Mouse (Mus musculus) heart, embryonic 14.5 days (tissue): Measurements from ENCODE around the gene Kctd15. TPM values are rescaled to one million over a fixed set of nuclear protein-coding genes. Genes with fewer than 3 reads are reported as not detected.

Experiments used
- ATAC-seq: fragments of 200-750 bp; cut with Nextera tagmentation; 2 replicates; pipeline ENCODE4 v1.8.0; 2017; ENCODE audit warnings: low read depth, moderate TSS enrichment; ENCODE audit not compliant: insufficient number of reproducible peaks, insufficient read depth, low FRiP score
- H3K27ac ChIP-seq, 2 experiments: fragments of 200-500 bp in 1 of 2; fragments of 300-500 bp in 1 of 2; sonication (generic) in 1 of 2; replicated peaks in 1 of 2; 2 replicates each; pipeline ENCODE4 v1.5.1; 2012 to 2014; ENCODE audit warnings: low read depth in 2 of 2, low read length in 2 of 2, control low read depth in 1 of 2, mild to moderate bottlenecking in 1 of 2, mixed read lengths in 1 of 2; ENCODE audit not compliant: control insufficient read depth in 1 of 2, insufficient read depth in 1 of 2
- H3K27me3 ChIP-seq: fragments of 300-500 bp; sonication (generic); 2 replicates; pipeline ENCODE4 v1.6.1; 2014; ENCODE audit warnings: mild to moderate bottlenecking, low read length, control low read depth; ENCODE audit not compliant: control insufficient read depth, insufficient read depth
- H3K36me3 ChIP-seq: fragments of 300-500 bp; sonication (generic); 2 replicates; pipeline ENCODE4 v1.6.1; 2014; ENCODE audit warnings: mild to moderate bottlenecking, control low read depth, low read length, mixed read lengths; ENCODE audit not compliant: control insufficient read depth, insufficient read depth
- H3K4me1 ChIP-seq, 2 experiments: fragments of 200-500 bp in 1 of 2; fragments of 300-500 bp in 1 of 2; sonication (generic) in 1 of 2; 2 replicates each; pipeline ENCODE4 v1.6.1; 2012 to 2014; ENCODE audit warnings: low read length in 2 of 2, control low read depth in 1 of 2, mixed read lengths in 1 of 2; ENCODE audit not compliant: control insufficient read depth in 2 of 2, insufficient read depth in 2 of 2
- H3K4me2 ChIP-seq: fragments of 300-500 bp; sonication (generic); 2 replicates; pipeline ENCODE4 v1.6.1; 2014; ENCODE audit warnings: mild to moderate bottlenecking, low read length
- H3K4me3 ChIP-seq, 2 experiments: fragments of 200-500 bp in 1 of 2; fragments of 300-500 bp in 1 of 2; sonication (generic) in 1 of 2; 2 replicates each; pipeline ENCODE4 v1.5.1; 2012 to 2014; ENCODE audit warnings: low read length in 2 of 2, mild to moderate bottlenecking in 2 of 2, control low read depth in 1 of 2, low read depth in 1 of 2, moderate library complexity in 1 of 2; ENCODE audit not compliant: control insufficient read depth in 1 of 2, insufficient read depth in 1 of 2
- H3K9ac ChIP-seq: fragments of 300-500 bp; sonication (generic); 2 replicates; pipeline ENCODE4 v1.6.1; 2014; ENCODE audit warnings: mild to moderate bottlenecking, low read length
- H3K9me3 ChIP-seq: fragments of 300-500 bp; sonication (generic); 2 replicates; pipeline ENCODE4 v1.6.1; 2016; ENCODE audit warnings: low read length, control low read depth; ENCODE audit not compliant: control insufficient read depth
- WGBS: fragments of 180-500 bp; shearing (Covaris S2); extraction: QIAGEN DNeasy Blood & Tissue Kit; methylation state at CpG from one replicate; pipeline ENCODE4 v1.1.7; 2014; 5-methylcytosine and 5-hydroxymethylcytosine counted together
- polyA plus RNA-seq: library from polyadenylated mRNA; unstranded; fragments of >200 nt; fragmentation: Nextera tagmentation; extraction: Ambion mirVana; gene quantifications from 2 replicates; pipeline ENCODE4 v1.2.1, GENCODE M21; 2014

Gene Kctd15
- polyA plus RNA-seq, 1 experiment from 2014 or later, result 1.7 TPM

- H3K9me3 ChIP-seq, result no peaks in the 10 kb centered on the region
- ATAC-seq, result no peak
- peaks cover 5% of the 10 kb centered on the region; the same call in 1 of the 2 replicates for H3K27me3 ChIP-seq
- H3K27ac ChIP-seq, result no peak overlapping the region
- 46% methylated on average over 9 of the region's 9 CpGs for WGBS
- H3K4me3 ChIP-seq, result no peak overlapping the region
- H3K36me3 ChIP-seq, result no peaks in the 10 kb centered on the region
- H3K9ac ChIP-seq, result no peak overlapping the region
- peaks cover 0 to 3% of the 10 kb centered on the region in 2 experiments; a peak in 1 of 4 replicates for H3K4me1 ChIP-seq
- H3K4me2 ChIP-seq, result no peak overlapping the region
These were observed 38.4 kb upstream of the Kctd15 start for GRCm38 (mm10) chr7:34694898-34695297.

DNA sequence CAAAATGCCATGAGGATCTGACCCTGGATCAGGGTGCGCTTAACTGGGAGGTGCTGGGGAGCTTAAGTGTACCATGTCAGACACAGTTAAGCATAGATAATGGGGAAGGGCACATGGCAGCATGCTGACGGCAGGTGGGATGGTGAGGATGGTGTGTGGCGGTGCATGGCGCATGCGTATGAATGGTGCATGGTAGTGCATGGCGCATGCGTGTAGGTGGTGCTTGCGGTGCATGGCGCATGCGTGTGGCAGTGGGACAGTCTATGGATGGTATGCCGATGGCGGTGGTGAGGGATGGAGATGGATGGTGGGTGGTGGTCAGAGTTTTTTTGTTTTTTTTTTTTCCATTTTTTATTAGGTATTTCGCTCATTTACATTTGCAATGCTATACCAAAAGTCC is 37.4 kb upstream of the Kctd15 start:
- 92% methylated on average over 13 of the region's 13 CpGs for WGBS
- ATAC-seq, result no peak
- Histone ChIP-seq H3K9ac (no peak overlapping the region), H3K27ac (no peak overlapping the region), H3K27me3 (0 out of 2 replicates have a peak, but pooled peaks cover 5% of the 10 kb centered on the region), H3K4me1 (peaks cover 3 to 9% of the 10 kb centered on the region in 2 experiments; a peak in 3 of 4 replicates), H3K36me3 (no peaks in the 10 kb centered on the region), H3K9me3 (no peaks in the 10 kb centered on the region), H3K4me2 (no peak overlapping the region), H3K4me3 (no peak overlapping the region)

GRCm38 (mm10) chr7:34693072-34693471 is 36.5 kb upstream of the Kctd15 start:
- 73% methylated on average over 4 of the region's 4 CpGs for WGBS
- ATAC-seq, result no peak
- Histone ChIP-seq H3K4me2 (no peak overlapping the region), H3K27me3 (0 out of 2 replicates have a peak, but pooled peaks cover 5% of the 10 kb centered on the region), H3K36me3 (no peaks in the 10 kb centered on the region), H3K27ac (no peak overlapping the region), H3K9ac (no peak overlapping the region), H3K4me1 (peaks cover 5 to 11% of the 10 kb centered on the region in 2 experiments; a peak in 3 of 4 replicates), H3K4me3 (no peak overlapping the region), H3K9me3 (no peaks in the 10 kb centered on the region)

DNA sequence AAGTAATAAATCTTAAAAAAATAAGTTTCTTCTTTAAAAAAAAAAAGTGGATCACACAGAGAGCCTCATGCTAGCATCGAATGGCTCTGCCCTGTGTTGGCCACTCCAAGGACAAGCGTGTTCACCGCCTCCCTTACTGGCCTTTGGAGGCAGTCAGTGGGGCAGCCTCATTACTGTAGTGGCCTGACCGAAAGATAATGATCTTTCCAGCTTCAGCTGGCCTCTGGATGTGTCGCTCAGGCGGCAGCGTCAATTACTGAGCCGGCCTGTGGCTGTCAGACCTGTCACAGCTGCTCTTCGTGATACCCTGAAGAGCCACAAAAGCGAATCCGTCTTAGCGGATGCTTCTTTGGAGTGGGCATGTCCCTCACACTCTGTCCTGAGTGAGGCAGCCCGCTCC is 33.6 kb upstream of the Kctd15 start:
- Histone ChIP-seq H3K9me3 (no peaks in the 10 kb centered on the region), H3K4me3 (no peak overlapping the region), H3K9ac (no peak overlapping the region), H3K36me3 (no peaks in the 10 kb centered on the region), H3K27ac (no peak overlapping the region), H3K27me3 (0 out of 2 replicates have a peak, but pooled peaks cover 5% of the 10 kb centered on the region), H3K4me1 (peaks cover 5 to 11% of the 10 kb centered on the region in 2 experiments; a peak in 3 of 4 replicates), H3K4me2 (no peak overlapping the region)
- WGBS, result 43% methylated on average over 13 of the region's 13 CpGs
- no peak for ATAC-seq

DNA sequence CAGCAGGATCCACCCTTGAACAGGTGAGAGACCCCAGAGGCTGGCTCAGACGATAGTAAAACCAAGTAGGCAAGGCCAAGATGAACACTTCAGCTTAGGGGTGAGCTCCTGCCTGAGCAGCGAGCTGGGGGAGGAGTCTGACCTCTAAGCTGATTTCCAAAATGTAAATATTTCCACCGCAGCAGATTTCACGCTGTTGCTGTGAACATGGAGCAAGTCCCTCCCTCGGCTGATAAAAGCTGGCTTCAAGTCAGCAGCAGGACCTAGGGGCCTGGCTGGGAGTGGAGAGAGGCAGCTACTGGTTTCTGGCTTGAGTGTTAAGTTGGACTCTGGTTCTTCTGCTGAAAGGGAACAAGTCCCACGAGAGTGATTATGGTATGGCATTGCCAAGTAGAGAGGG is 32.5 kb upstream of the Kctd15 start:
- Histone ChIP-seq H3K9me3 (no peaks in the 10 kb centered on the region), H3K27me3 (0 out of 2 replicates have a peak, but pooled peaks cover 5% of the 10 kb centered on the region), H3K4me3 (no peak overlapping the region), H3K4me2 (no peak overlapping the region), H3K4me1 (peaks cover 5 to 11% of the 10 kb centered on the region in 2 experiments; a peak in 3 of 4 replicates), H3K27ac (no peak overlapping the region), H3K9ac (no peak overlapping the region), H3K36me3 (no peaks in the 10 kb centered on the region)
- WGBS, result 6% methylated on average over 6 of the region's 6 CpGs
- no peak for ATAC-seq

DNA sequence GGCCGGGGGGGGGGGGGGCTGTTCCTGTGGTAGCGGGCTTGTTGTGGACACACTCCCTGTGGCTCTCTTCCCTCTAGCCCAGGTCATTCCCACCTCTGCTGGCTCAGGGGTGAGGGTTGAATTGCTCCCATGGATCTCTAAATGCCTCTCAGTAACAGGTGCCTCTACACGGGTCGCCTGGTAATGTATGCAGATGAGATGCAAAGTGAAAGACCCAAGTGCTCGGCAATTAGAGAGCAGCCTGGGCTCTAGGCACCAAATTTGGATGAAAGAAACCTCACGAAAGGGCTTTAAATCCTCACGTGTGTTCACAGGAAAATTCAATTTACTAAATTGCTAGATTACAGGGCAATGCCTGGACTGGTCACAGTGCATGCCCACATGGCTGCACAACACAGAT is 29.3 kb upstream of the Kctd15 start:
- WGBS, result 29% methylated on average over 7 of the region's 7 CpGs
- no peaks in the 10 kb centered on the region; the same call in 1 of the 2 replicates for H3K27me3 ChIP-seq

GRCm38 (mm10) chr7:34685176-34685575 is 28.6 kb upstream of the Kctd15 start:
- no peak for ATAC-seq
- no peaks in the 10 kb centered on the region; the same call in 1 of the 2 replicates for H3K27me3 ChIP-seq
- WGBS, result 56% methylated on average over 4 of the region's 4 CpGs

More for the DNA sequence above, 29.3 kb upstream of the Kctd15 start:
- no peaks in the 10 kb centered on the region for H3K36me3 ChIP-seq
- H3K4me1 ChIP-seq, result peaks cover 5 to 7% of the 10 kb centered on the region in 2 experiments; a peak in 3 of 4 replicates
- no peak overlapping the region for H3K4me3 ChIP-seq
- H3K4me2 ChIP-seq, result no peak overlapping the region
- H3K27ac ChIP-seq, result no peak overlapping the region
- no peaks in the 10 kb centered on the region for H3K9me3 ChIP-seq
- H3K9ac ChIP-seq, result no peak overlapping the region
- no peak for ATAC-seq

More at GRCm38 (mm10) chr7:34685176-34685575, 28.6 kb upstream of the Kctd15 start:
- Histone ChIP-seq H3K4me3 (no peak overlapping the region), H3K4me2 (no peak overlapping the region), H3K27ac (no peak overlapping the region), H3K36me3 (no peaks in the 10 kb centered on the region), H3K9me3 (no peaks in the 10 kb centered on the region), H3K9ac (no peak overlapping the region), H3K4me1 (peaks cover 5 to 7% of the 10 kb centered on the region in 2 experiments; a peak in 3 of 4 replicates)
